Mouse (Mus musculus): ENCODE data around the gene Gpr142.

DNA sequence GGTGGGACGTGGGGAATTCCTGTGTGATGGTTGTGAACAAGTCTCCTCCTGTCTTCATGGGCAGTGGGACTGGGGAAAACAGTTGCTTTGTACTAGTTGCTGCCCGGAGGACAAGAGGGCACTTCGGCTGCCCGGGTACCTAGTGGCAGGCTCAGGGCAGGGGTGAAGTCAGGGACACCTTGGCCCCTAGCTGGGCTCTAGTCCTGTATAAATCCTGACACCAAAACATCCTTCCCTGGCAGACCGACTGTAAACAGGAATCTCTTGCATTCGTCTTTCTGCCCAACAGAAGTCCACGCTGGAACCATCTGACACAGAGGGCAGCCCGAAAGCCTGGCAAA lies 31.7 kb downstream of the Gpr142 start:
- TF ChIP-seq CTCF (IDR thresholded peaks at IDR 0.05; ENCODE audit: control insufficient read depth, insufficient read depth, insufficient read length) (no peak), MAX (IDR thresholded peaks at IDR 0.05) (no peak), CEBPB (IDR thresholded peaks at IDR 0.05; ENCODE audit: low read depth) (no peak)
